Mouse (Mus musculus) mature B cell (primary cell): Measurements from ENCODE around the gene Atp10b.

Experiments used
- in situ Hi-C: fragments of 300-500 bp; cut with MboI; formaldehyde crosslinking; loops from 2 replicates; pipeline ENCODE4 v1.14.3; 2019

Atp10b gene

GRCm38 (mm10) chr11:43199358-43199757 is 49.7 kb downstream of the Atp10b start:
- in situ Hi-C loops: no loop called here

DNA sequence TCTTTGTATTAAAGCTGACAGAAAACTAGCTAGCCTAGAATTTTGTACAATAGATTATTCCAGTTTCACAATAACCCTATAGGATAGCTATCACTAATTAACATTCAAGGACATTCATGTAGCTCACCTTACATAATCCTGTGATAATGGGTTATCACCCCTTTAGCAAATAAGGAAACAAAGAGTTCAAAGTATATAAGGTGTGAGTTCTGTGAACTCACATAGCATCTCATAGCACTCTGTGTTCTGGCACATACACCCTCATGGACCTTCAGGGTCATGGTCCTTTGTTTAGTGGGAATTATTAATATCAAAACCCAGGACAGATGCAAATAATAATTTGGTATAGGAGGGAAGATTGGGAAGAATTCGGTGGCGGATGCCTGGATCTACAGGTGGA is 50.4 kb downstream of the Atp10b start:
- in situ Hi-C loops: no loop called here

DNA sequence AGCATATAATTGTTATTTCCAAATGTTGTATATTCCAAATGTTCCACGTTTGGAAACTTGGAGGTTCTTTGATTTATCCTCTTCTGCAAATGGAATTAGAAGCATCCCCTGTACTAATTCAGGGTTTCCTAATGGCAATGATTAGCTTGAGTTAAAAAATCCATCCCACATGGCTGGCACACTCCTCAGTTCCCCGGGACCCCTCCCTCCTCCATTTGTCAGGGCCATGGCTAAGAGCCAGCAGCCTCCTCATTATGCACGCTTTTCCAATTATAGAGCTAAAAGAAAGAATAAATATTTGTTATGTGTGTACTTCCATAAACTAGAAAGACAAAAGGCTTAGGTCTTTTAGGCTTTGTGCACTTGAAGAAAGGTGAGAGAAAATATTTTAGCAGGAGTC is 53.9 kb downstream of the Atp10b start:
- in situ Hi-C loops: no loop called here

DNA sequence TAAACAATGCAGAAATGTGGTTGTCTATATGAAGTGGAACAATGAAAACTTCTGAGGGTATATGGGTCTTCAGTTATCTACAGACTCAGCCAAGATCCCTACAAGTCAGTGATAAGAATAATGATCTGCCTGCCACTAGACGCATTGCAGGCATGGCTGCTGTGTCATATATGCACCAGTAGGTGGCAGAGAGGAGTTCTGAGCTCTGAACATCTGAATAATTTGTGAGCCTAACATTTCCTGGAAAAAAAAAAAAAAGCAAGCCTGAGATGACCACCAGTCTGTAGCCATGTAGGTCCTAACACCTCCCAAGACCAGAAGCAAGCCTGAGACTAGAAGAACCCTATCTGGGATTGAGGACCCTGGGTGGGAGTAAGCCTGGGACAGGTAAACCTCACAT is 63.5 kb downstream of the Atp10b start:
- in situ Hi-C loops: loop anchor here (10.0 kb wide), 1 partner anchor 202 kb away; no protein-coding TSS in a partner anchor

DNA sequence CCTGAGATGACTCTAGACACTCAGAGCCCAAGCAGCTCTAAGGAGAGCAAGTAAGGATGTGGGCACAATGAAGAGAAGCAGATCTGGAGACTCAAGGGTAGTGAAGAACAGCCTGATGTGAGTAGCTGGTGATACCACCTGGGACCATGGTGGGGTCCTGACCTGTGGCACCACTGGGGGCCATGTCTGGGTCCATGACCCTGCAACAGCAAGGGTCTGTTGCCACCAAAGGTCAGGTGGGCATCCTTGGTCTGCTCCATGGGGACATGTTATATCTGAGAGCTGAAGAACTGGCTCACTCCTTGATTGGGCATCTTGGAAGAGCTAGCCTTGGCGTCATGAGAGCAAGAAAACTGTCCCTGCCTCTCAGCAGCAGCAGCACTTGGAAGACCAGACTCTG is 64.1 kb downstream of the Atp10b start:
- in situ Hi-C loops: loop anchor here (10.0 kb wide), 1 partner anchor 201 kb away; no protein-coding TSS in a partner anchor

DNA sequence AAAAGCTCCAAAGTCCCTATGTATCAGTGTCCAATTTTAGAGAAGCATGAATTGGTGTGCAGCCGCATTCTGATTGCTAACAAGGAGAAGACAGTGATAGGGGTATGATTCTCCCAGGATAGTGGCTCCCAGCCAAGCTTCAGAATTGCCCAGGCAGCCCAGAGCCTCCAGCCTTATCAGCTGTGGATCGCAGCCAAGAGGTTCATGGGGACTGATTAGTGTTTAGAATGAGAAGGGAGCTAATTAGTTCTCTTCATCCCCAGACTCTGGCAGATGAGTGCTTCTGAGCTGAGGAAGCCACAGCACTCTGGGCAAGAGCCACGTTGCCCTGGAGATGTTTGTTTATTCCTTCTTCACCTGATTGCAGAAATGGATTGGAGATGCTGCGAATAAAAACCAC is 67.3 kb downstream of the Atp10b start:
- in situ Hi-C loops: loop anchor here (10.0 kb wide), 1 partner anchor 198 kb away; no protein-coding TSS in a partner anchor

DNA sequence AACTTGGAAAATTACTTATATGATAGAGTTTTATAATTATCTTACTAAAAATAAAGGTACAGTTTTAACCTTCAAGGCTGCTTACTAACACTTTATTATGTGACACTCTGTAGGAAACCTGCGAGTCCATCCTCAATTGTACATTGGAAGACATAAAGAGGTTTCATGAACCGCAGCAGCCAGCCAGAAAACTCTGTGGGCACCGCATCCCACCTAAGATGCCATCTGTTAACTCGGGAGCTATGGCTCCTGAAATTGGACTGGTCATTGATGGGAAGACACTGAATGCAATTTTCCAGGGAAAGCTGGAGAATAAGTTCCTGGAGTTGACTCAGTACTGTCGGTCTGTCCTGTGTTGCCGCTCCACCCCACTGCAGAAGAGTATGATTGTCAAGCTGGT is 80.6 kb downstream of the Atp10b start:
- in situ Hi-C loops: no loop called here

DNA sequence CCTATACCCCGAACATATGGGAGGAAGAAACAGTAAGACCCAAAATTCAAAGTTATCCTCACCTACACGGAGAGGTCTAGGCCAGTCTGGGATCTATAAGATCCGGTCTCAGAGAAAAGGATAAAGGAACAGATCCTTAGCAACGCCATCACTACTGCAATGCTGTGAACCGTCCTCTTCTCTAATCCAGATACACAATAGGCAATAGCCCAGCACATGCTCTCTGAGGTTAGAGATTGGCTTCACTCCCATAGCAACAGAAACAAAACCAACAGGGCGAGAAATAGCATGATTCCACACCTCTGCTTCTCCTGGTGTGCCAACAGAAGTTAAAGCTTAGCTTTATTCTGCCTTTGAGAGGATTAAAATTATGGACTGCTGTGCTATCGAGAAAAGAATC is 82.4 kb downstream of the Atp10b start:
- in situ Hi-C loops: no loop called here

- in situ Hi-C loops: no loop called here
These were observed 86.8 kb downstream of the Atp10b start for GRCm38 (mm10) chr11:43236360-43237039.

GRCm38 (mm10) chr11:43239804-43240203 is 90.1 kb downstream of the Atp10b start:
- in situ Hi-C loops: no loop called here

- in situ Hi-C loops: no loop called here
These were observed 103.4 kb downstream of the Atp10b start for GRCm38 (mm10) chr11:43253034-43253433.

- in situ Hi-C loops: no loop called here
These were observed 105.6 kb downstream of the Atp10b start for GRCm38 (mm10) chr11:43255262-43255661.

- in situ Hi-C loops: no loop called here
These were observed 107.6 kb downstream of the Atp10b start for GRCm38 (mm10) chr11:43257291-43257690.

GRCm38 (mm10) chr11:43257781-43258180 is 108.1 kb downstream of the Atp10b start:
- in situ Hi-C loops: no loop called here

DNA sequence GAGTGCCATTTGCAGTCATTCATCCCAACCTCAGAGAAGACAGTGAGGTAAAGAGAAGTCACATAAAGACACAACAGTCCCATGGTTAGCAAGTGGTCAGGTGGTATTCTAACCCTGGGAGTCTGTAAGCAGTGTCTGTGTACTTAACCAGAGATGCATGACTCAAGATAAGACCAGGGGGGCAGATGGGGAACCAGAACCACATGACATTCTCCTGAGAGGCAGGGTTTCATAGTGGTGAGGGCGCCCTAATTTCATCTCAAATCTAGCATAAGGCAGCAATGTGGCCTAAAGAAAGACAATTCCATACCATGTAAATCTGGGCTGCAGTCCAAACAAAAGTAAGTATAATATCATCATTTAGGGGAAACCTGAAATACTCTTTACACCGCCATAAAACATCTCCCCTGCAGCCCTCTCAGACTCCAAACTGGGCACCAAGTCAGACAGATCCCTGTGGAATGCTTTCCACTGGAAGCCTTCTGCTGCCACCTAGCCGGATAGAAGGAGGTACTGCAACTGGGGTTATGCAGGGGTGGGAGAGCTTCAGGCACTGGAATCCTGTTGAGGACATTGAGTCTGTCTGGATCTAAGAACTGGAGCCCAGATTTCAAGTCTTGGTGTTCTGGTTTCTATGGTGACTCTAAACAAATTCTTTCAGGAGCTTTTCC is 114.0 kb downstream of the Atp10b start:
- in situ Hi-C loops: no loop called here

GRCm38 (mm10) chr11:43267505-43267904 is 117.8 kb downstream of the Atp10b start:
- in situ Hi-C loops: no loop called here

- in situ Hi-C loops: no loop called here
These were observed 120.0 kb downstream of the Atp10b start for GRCm38 (mm10) chr11:43269503-43270255.

- in situ Hi-C loops: no loop called here
These were observed 120.7 kb downstream of the Atp10b start for GRCm38 (mm10) chr11:43270256-43270806.

- in situ Hi-C loops: no loop called here
These were observed 124.2 kb downstream of the Atp10b start for GRCm38 (mm10) chr11:43273896-43274295.

DNA sequence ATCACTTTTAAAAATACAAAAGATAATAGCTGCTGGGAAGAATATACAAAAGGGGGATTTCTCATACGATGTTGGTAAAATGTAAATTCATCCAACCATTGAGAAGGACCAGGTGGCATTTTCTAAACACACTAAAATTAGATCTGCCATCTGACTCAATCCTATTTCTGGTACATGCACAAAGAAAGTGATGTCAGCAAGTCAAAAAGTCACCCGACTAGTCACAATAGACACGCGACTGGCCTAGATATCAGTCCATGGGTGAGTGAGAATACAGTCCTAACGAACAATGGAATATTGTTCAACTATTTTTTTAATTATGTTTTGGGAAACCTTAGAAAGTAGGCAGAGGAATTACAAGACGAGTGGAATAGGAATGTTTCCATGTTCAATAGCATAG is 147.9 kb downstream of the Atp10b start:
- in situ Hi-C loops: no loop called here

- in situ Hi-C loops: no loop called here
These were observed 161.3 kb downstream of the Atp10b start for GRCm38 (mm10) chr11:43311000-43311399.
